Mouse (Mus musculus) midbrain, embryonic 12.5 days (tissue): Measurements from ENCODE around the gene Rad54l2. TPM values are rescaled to one million over a fixed set of nuclear protein-coding genes. Genes with fewer than 3 reads are reported as not detected.
A peak's percentile ranks its signal among the peaks of the same experiment; 100 is the strongest.

ENCODE experiments used
- ATAC-seq: fragments of 200-750 bp; cut with Nextera tagmentation; 2 replicates; pipeline ENCODE4 v1.8.0; 2017; ENCODE audit warnings: low read depth, moderate TSS enrichment, moderate library complexity; ENCODE audit not compliant: low FRiP score
- H3K27ac ChIP-seq: fragments of 300-500 bp; sonication (generic); replicated peaks from 2 replicates; pipeline ENCODE4 v1.5.1; 2016; ENCODE audit warnings: mild to moderate bottlenecking
- H3K27me3 ChIP-seq: fragments of 300-500 bp; sonication (generic); 2 replicates; pipeline ENCODE4 v1.6.1; 2016; ENCODE audit warnings: mild to moderate bottlenecking
- H3K36me3 ChIP-seq: fragments of 300-500 bp; sonication (generic); 2 replicates; pipeline ENCODE4 v1.6.1; 2016
- H3K4me1 ChIP-seq: fragments of 300-500 bp; sonication (generic); 2 replicates; pipeline ENCODE4 v1.6.1; 2016
- H3K4me2 ChIP-seq: fragments of 300-500 bp; sonication (generic); replicated peaks from 2 replicates; pipeline ENCODE4 v1.6.1; 2016; ENCODE audit warnings: mild to moderate bottlenecking, moderate library complexity
- H3K4me3 ChIP-seq: fragments of 300-500 bp; sonication (generic); 2 replicates; pipeline ENCODE4 v1.5.1; 2016; ENCODE audit warnings: mild to moderate bottlenecking
- H3K9ac ChIP-seq: fragments of 300-500 bp; sonication (generic); replicated peaks from 2 replicates; pipeline ENCODE4 v1.6.1; 2016; ENCODE audit warnings: mild to moderate bottlenecking, moderate library complexity
- H3K9me3 ChIP-seq: fragments of 300-500 bp; sonication (generic); 2 replicates; pipeline ENCODE4 v1.6.1; 2016; ENCODE audit warnings: mild to moderate bottlenecking
- WGBS: fragments of 180-500 bp; shearing (Covaris S2); methylation state at CpG from one replicate; pipeline ENCODE4 v1.1.7; 2016; 5-methylcytosine and 5-hydroxymethylcytosine counted together
- polyA plus RNA-seq: library from polyadenylated mRNA; unstranded; fragments of >200 nt; fragmentation: Nextera tagmentation; extraction: Ambion mirVana; gene quantifications from 2 replicates; pipeline ENCODE4 v1.2.1, GENCODE M21; 2016

Gene Rad54l2
- polyA plus RNA-seq, 1 experiment from 2014 or later = 11.4 TPM

GRCm38 (mm10) chr9:106664856-106665255, 124.1 kb downstream of the Rad54l2 start:
- Histone ChIP-seq H3K9ac (no peak overlapping the region), H3K4me1 (peaks cover 17% of the 10 kb centered on the region), H3K4me2 (no peak overlapping the region), H3K9me3 (no peaks in the 10 kb centered on the region), H3K27ac (peak overlapping the region; percentile 78), H3K36me3 (peaks cover 9% of the 10 kb centered on the region; the same call in 1 of the 2 replicates), H3K4me3 (no peak overlapping the region), H3K27me3 (no peaks in the 10 kb centered on the region)
- no peak for ATAC-seq
- 76% methylated on average over 6 of the region's 6 CpGs for WGBS

GRCm38 (mm10) chr9:106664433-106664832, 124.6 kb downstream of the Rad54l2 start:
- Histone ChIP-seq H3K9me3 (no peaks in the 10 kb centered on the region), H3K36me3 (peaks cover 9% of the 10 kb centered on the region; the same call in 1 of the 2 replicates), H3K27ac (peak overlapping the region; percentile 78), H3K4me1 (peaks cover 20% of the 10 kb centered on the region), H3K4me2 (no peak overlapping the region), H3K27me3 (no peaks in the 10 kb centered on the region), H3K9ac (no peak overlapping the region), H3K4me3 (no peak overlapping the region)
- 36% methylated on average over 4 of the region's 4 CpGs for WGBS
- ATAC-seq = peak; percentile 75

- H3K36me3 ChIP-seq = peaks cover 18% of the 10 kb centered on the region
- H3K4me1 ChIP-seq = peaks cover 26% of the 10 kb centered on the region
- no peak overlapping the region for H3K4me2 ChIP-seq
- no peak overlapping the region for H3K27ac ChIP-seq
- H3K9me3 ChIP-seq = no peaks in the 10 kb centered on the region
- WGBS = 86% methylated on average over 6 of the region's 6 CpGs
- no peak for ATAC-seq
- H3K9ac ChIP-seq = no peak overlapping the region
- H3K4me3 ChIP-seq = no peak overlapping the region
- H3K27me3 ChIP-seq = no peaks in the 10 kb centered on the region
Observed at GRCm38 (mm10) chr9:106663200-106663599, 125.8 kb downstream of the Rad54l2 start.

DNA sequence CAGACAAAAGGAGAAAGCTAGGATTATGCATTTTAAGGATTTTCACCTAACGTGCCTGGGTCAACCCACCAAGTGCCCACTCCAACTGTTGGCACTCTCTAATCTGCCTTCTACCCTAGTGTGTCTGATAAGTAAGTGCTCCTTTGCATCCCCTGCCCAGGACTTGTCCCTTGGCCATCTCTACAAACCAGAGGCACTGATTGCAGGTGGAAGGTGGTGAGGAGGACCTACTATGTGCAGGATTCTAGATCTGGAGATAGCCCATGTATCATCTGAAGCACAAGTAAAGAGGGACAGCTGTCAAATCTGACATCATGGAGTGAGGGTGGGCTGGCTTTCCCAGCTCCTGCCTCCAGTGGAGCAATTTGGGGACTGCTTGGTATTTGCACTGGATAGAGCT, 129.1 kb downstream of the Rad54l2 start:
- H3K4me2 ChIP-seq = no peak overlapping the region
- peaks cover 22% of the 10 kb centered on the region for H3K27me3 ChIP-seq
- no peak for ATAC-seq
- H3K27ac ChIP-seq = no peak overlapping the region
- 35% methylated on average over 1 of the region's 1 CpGs for WGBS
- no peaks in the 10 kb centered on the region for H3K9me3 ChIP-seq
- peaks cover 18% of the 10 kb centered on the region for H3K36me3 ChIP-seq
- H3K4me1 ChIP-seq = peaks cover 36% of the 10 kb centered on the region
- H3K4me3 ChIP-seq = no peak overlapping the region
- H3K9ac ChIP-seq = no peak overlapping the region

DNA sequence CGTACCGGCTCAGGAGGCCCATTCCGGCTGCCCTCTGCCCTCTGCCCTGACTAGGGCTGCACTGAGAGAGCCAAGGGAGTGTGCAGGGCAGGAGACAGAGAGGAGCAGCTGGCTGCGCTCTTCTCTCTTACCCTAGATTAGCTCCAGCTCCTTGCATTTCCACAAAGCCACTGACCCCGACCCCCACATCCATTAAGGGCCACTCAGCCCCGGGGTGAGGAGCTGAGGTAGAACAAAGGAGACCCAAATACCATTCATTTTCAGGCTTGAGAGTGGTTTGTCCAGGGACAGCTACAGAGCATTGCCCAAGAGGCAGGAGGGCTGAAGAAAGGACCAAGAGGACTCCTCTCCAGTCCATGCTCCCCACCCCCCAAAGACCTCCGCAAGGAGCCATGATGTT, 129.6 kb downstream of the Rad54l2 start:
- Histone ChIP-seq H3K27ac (peak overlapping the region; percentile 8; the same call in 1 of the 2 replicates), H3K4me1 (peaks cover 31% of the 10 kb centered on the region), H3K4me2 (no peak overlapping the region), H3K4me3 (no peak overlapping the region), H3K9ac (no peak overlapping the region), H3K27me3 (peaks cover 27% of the 10 kb centered on the region), H3K9me3 (no peaks in the 10 kb centered on the region), H3K36me3 (peaks cover 18% of the 10 kb centered on the region)
- no peak for ATAC-seq
- 12% methylated on average over 7 of the region's 7 CpGs for WGBS

- Histone ChIP-seq H3K27me3 (peaks cover 34% of the 10 kb centered on the region), H3K9ac (no peak overlapping the region), H3K27ac (0 out of 2 replicates have a peak overlapping the region, but pooled peaks have one; percentile 11), H3K4me1 (peaks cover 24% of the 10 kb centered on the region), H3K4me3 (no peak overlapping the region), H3K9me3 (no peaks in the 10 kb centered on the region), H3K36me3 (peaks cover 17% of the 10 kb centered on the region), H3K4me2 (no peak overlapping the region)
- 38% methylated on average over 5 of the region's 5 CpGs for WGBS
- ATAC-seq = no peak
Observed at GRCm38 (mm10) chr9:106657592-106657991, 131.4 kb downstream of the Rad54l2 start.

DNA sequence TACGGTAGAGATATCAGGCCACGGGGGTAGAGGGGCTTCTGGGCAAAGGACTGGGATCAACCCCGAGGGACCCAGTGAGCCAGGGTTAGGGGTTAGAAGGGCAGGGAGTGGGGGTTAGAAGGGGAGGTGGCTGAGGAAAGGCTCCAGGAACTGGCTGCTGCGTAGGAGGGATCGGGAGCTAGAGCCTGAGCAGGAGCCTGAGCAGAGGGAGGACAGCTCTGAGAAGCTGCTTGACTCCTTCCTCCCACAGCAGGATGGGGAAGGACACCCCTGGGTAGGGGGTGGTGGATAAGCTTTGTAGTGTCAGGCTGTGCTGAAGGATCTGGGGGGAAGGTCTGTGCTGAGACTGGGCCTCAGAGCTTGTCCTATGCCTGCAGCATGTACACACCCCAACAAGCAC, 132.2 kb downstream of the Rad54l2 start:
- Histone ChIP-seq H3K4me3 (no peak overlapping the region), H3K36me3 (peaks cover 9% of the 10 kb centered on the region; the same call in 1 of the 2 replicates), H3K27ac (peak overlapping the region; percentile 64; the same call in 1 of the 2 replicates), H3K27me3 (peaks cover 34% of the 10 kb centered on the region), H3K9ac (no peak overlapping the region), H3K9me3 (no peaks in the 10 kb centered on the region), H3K4me1 (peaks cover 24% of the 10 kb centered on the region), H3K4me2 (no peak overlapping the region)
- no peak for ATAC-seq
- 15% methylated on average over 5 of the region's 5 CpGs for WGBS

DNA sequence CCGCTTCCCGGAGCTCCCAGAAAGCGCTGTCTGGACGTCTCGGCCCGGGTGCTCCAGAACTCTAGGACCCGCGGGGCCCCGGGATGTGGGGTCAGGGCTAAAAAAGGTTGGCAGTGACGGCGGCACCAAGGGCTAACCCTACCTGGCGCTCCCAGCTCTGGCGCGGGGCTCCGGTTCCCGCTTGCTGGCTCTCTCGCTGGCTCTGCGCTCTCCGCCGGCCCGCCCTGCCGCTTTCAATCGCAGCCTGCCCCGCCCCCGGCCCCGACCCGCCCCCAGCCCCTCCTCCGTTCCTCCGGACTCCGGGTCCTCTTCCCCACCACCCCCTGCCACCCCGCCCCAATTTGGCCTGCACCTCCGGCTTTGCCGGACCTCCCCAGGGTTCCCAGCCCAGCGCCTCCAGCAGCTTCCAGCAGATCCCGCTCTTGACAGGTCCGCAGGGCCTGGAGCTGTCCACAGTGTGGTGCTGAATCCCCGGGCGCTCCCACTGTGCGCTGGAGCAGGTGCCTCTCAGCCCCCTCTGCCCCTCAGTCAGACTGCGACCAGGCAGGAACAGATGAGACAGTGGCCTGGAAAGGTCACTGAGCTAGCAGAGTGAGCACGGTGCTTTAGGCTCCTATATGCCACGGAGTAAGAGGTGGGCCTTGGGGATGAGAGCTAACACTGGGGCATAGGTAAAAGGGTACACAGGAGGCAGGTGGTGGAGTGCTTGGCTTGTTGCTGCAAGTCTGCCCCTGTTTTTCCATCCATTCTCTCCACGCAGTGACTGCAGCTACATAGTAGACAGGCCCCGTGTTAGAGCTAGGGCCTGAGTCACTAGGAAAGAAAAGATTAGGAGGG, 132.9 kb downstream of the Rad54l2 start, which contains the start of gene Grm2:
Grm2 (minus strand) TSS at position 199 of the 837 bp plus-strand sequence.
- H3K4me1 ChIP-seq = peaks cover 24% of the 10 kb centered on the region

GRCm38 (mm10) chr9:106652720-106653119, 136.3 kb downstream of the Rad54l2 start:
- WGBS = 70% methylated on average over 1 of the region's 1 CpGs
- Histone ChIP-seq H3K4me2 (no peak overlapping the region), H3K9ac (no peak overlapping the region), H3K36me3 (no peaks in the 10 kb centered on the region), H3K4me3 (no peak overlapping the region), H3K9me3 (no peaks in the 10 kb centered on the region), H3K27ac (no peak overlapping the region), H3K27me3 (peaks cover 34% of the 10 kb centered on the region), H3K4me1 (peaks cover 16% of the 10 kb centered on the region)
- ATAC-seq = no peak

More for the DNA sequence above, 132.9 kb downstream of the Rad54l2 start, which contains the start of gene Grm2:
- Histone ChIP-seq H3K27me3 (peaks cover 34% of the 10 kb centered on the region), H3K36me3 (peaks cover 8% of the 10 kb centered on the region; the same call in 1 of the 2 replicates), H3K4me3 (peak within 1 kb of the TSS; percentile 45), H3K9me3 (no peaks in the 10 kb centered on the region), H3K4me2 (peak within 1 kb of the TSS; percentile 73), H3K9ac (peak within 1 kb of the TSS; percentile 54), H3K27ac (peak within 1 kb of the TSS; percentile 64)
- peak; percentile 70 for ATAC-seq
- under 1% methylated on average over 44 of the region's 44 CpGs for WGBS

- WGBS = 79% methylated on average over 27 of the region's 27 CpGs
- Histone ChIP-seq H3K9me3 (no peaks in the 10 kb centered on the region), H3K27ac (no peak overlapping the region), H3K27me3 (no peaks in the 10 kb centered on the region), H3K4me3 (no peak overlapping the region), H3K9ac (no peak overlapping the region), H3K4me2 (no peak overlapping the region), H3K4me1 (no peaks in the 10 kb centered on the region), H3K36me3 (no peaks in the 10 kb centered on the region)
- no peak for ATAC-seq
Observed at GRCm38 (mm10) chr9:106647226-106647625, 141.8 kb downstream of the Rad54l2 start.

DNA sequence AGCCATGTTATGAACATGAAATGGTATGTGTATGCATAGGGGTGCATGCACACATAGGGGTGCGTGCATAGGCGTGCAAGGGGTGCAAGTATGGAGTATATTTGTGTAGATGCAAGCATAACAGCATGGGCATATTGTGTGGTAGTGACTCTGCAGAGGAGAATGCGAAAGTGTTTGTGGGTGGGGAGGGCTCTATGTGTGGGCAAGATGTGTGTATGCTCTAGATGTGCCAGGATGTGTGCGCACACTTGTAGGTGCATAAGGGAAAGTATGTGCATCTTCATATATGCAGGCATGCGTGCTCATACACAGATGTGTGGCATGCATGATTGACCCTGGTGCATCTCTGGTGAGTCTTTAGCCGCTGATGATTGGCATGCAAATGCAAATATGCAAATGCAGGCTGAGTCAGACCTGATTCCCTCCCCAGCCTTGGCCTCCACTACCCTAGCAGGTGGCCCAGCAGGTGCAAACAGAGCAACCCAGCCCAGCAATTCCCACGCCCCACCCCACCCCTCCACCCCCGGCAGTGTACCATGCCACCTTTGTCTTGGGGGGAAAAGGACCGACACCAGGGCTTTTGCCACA, 143.2 kb downstream of the Rad54l2 start:
- no peaks in the 10 kb centered on the region for H3K27me3 ChIP-seq
- H3K4me3 ChIP-seq = no peak overlapping the region
- no peaks in the 10 kb centered on the region for H3K9me3 ChIP-seq
- H3K27ac ChIP-seq = no peak overlapping the region
- no peak overlapping the region for H3K9ac ChIP-seq
- H3K36me3 ChIP-seq = no peaks in the 10 kb centered on the region
- 80% methylated on average over 9 of the region's 9 CpGs for WGBS
- H3K4me1 ChIP-seq = no peaks in the 10 kb centered on the region
- no peak overlapping the region for H3K4me2 ChIP-seq
- ATAC-seq = no peak

DNA sequence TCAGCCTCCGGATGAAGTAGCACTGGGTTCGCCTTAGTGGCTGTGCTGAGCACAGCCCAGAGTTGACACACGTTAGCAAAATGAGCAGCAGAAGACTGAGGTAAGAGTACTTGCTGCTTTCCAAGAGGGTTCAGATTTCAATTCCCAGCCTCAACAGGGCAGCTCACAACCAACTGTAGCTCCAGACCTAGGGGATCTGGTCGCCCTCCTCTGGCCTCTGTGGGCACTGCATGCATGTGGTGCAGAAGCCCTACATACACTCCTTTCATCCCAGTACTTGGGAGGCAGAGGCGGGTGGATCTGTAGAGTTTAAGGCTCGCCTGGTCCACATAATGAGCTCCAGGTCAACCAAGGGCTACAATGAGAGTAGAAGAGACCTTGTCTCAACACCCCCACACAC, 145.2 kb downstream of the Rad54l2 start:
- H3K9ac ChIP-seq = no peak overlapping the region
- 75% methylated on average over 6 of the region's 6 CpGs for WGBS
- no peaks in the 10 kb centered on the region for H3K9me3 ChIP-seq
- no peaks in the 10 kb centered on the region for H3K4me1 ChIP-seq
- no peak overlapping the region for H3K27ac ChIP-seq
- H3K27me3 ChIP-seq = no peaks in the 10 kb centered on the region
- ATAC-seq = no peak
- H3K36me3 ChIP-seq = no peaks in the 10 kb centered on the region
- no peak overlapping the region for H3K4me3 ChIP-seq
- H3K4me2 ChIP-seq = no peak overlapping the region
